Mouse (Mus musculus) Patski (cell line): Measurements from ENCODE around the gene Nemp1. TPM values are rescaled to one million over a fixed set of nuclear protein-coding genes. Genes with fewer than 3 reads are reported as not detected.

Source experiments
- ATAC-seq: fragments of 100-300 bp; one replicate; pipeline ENCODE4 v1.8.0; 2021
- CTCF ChIA-PET: fragments of 350-600 bp; sonication (Branson Sonifier 250); formaldehyde crosslinking; loops from one replicate; lab custom pipeline; 2022; ENCODE audit warnings: inconsistent platforms; lab: Charles Lee
- POLR2A ChIA-PET: fragments of 350-600 bp; sonication (Branson Sonifier 250); formaldehyde crosslinking; loops from one replicate; lab custom pipeline; 2022; ENCODE audit warnings: antibody characterized with exemption, inconsistent platforms; lab: Charles Lee
- DNase-seq: peaks from one replicate; pipeline ENCODE4 v3.0.0-alpha.2; 2011; ENCODE audit warnings: low read depth, low spot score
- H3K27me3 ChIP-seq: fragments of 371-371 bp; one replicate; pipeline ENCODE4 v1.5.1; 2021
- CTCF ChIP-seq: fragments of 100-300 bp; IDR thresholded peaks from one replicate; pipeline ENCODE4 v1.5.1; 2021
- in situ Hi-C: fragments of 300-500 bp; cut with MboI; formaldehyde crosslinking; loops from 3 replicates; pipeline ENCODE4 v1.11.1; 2018; ENCODE audit warnings: low pct_unique_long_range_greater_than_20kb, mixed read lengths
- polyA plus RNA-seq: library from polyadenylated mRNA; unstranded; gene quantifications from one replicate; pipeline ENCODE4 v1.2.3, GENCODE M21; 2021

Nemp1 gene
- polyA plus RNA-seq, 1 experiment from 2014 or later, result 8.0 TPM

- TF ChIP-seq CTCF, result no peak
- ATAC-seq (no peak), DNase-seq (no peak)
- ChIA-PET CTCF (interaction anchor here (1.6 to 1.8 kb wide), 2 partner anchors 12 to 36 kb away, joined by 5 read pairs; no protein-coding TSS in a partner anchor), POLR2A (interaction anchor here (0.7 kb wide), 1 partner anchor 12 kb away, joined by 5 read pairs; no protein-coding TSS in a partner anchor)
- in situ Hi-C loops, result no loop called here
- peaks cover 40% of the 10 kb centered on the region for H3K27me3 ChIP-seq
These were observed 58.4 kb downstream of the Nemp1 start for GRCm38 (mm10) chr10:127725136-127725535.

GRCm38 (mm10) chr10:127728437-127728836 is 61.7 kb downstream of the Nemp1 start:
- CTCF ChIA-PET, result no interaction called here
- POLR2A ChIA-PET, result no interaction called here
- no peak for DNase-seq
- in situ Hi-C loops, result no loop called here
- H3K27me3 ChIP-seq, result peaks cover 30% of the 10 kb centered on the region
- TF ChIP-seq CTCF, result no peak
- no peak for ATAC-seq

DNA sequence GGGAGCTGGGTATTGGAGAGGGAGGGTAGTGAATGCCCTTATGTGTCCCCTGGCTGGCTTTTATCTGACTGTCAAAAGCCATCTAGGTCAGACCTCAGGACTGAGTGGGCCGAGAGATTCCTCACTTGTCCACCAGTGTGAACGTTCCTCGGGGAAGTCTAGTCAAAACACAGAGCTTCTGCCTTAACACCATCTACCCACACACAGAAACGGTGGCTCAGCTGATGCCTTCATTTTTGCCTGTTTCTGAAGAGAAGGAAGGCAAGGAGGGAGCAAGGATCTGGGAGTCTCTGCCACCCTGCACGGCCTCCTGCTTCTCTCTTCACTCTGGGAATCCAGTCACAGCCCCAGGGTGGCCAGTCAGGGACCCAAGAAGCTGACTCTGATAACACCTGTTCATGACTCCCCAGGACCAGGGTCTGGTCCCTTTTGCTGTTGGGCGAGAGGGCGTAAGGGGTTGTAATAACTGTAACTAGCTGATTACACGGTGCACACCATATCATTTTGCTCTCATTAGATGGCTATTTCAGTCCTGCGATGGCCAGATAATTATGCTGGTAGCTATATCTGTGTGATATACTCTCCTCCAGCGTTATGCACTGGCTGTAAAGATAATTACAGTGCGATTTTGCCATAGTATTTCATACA is 63.7 kb downstream of the Nemp1 start:
- in situ Hi-C loops, result loop anchor here (10.0 kb wide), 1 partner anchor 274 kb away; the partner anchor contains the start of gene Hsd17b6
- no peak for ATAC-seq
- POLR2A ChIA-PET, result no interaction called here
- DNase-seq, result no peak
- no peak for TF ChIP-seq CTCF
- H3K27me3 ChIP-seq, result peaks cover 28% of the 10 kb centered on the region
- CTCF ChIA-PET, result interaction anchor here (0.7 kb wide), 1 partner anchor 207 kb away, joined by 3 read pairs; no protein-coding TSS in a partner anchor

GRCm38 (mm10) chr10:127730933-127731310 is 64.2 kb downstream of the Nemp1 start:
- ChIA-PET CTCF (no interaction called here), POLR2A (no interaction called here)
- ATAC-seq, result no peak
- TF ChIP-seq CTCF, result no peak
- no peak for DNase-seq
- peaks cover 23% of the 10 kb centered on the region for H3K27me3 ChIP-seq
- in situ Hi-C loops, result loop anchor here (10.0 kb wide), 1 partner anchor 274 kb away; the partner anchor contains the start of gene Hsd17b6

GRCm38 (mm10) chr10:127731397-127731796 is 64.7 kb downstream of the Nemp1 start:
- peaks cover 21% of the 10 kb centered on the region for H3K27me3 ChIP-seq
- no peak for ATAC-seq
- no peak for TF ChIP-seq CTCF
- in situ Hi-C loops, result loop anchor here (10.0 kb wide), 1 partner anchor 273 kb away; the partner anchor contains the start of gene Hsd17b6
- ChIA-PET POLR2A (no interaction called here), CTCF (no interaction called here)
- no peak for DNase-seq

DNA sequence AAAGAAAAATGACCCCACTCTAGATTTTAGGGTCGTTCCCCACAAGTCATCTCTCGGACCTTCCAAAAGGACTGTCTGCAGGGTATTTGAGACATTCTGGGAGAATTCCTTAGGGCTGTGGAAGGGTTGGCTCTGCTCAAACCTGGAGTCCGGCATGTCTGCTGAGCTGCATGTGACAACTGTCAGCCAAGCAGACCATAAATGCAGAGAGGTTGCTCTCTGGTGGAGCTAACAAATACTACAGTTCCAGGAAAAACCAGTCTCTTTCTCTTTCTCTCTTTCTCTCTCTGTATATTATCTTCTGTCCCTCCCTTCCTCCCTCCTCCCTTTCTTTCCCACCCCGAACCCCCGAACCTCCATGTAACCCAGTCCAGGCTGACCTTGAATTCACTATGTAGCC is 67.7 kb downstream of the Nemp1 start:
- ChIA-PET CTCF (interaction anchor here (0.9 to 1.5 kb wide), 2 partner anchors 11 to 14 kb away, joined by 3 to 5 read pairs; no protein-coding TSS in a partner anchor), POLR2A (interaction anchor here (0.6 kb wide), 1 partner anchor 29 kb away, joined by 5 read pairs; the partner anchor contains the start of gene Myo1a)
- in situ Hi-C loops, result loop anchor here (10.0 kb wide), 1 partner anchor 270 kb away; the partner anchor contains the start of gene Hsd17b6
- no peak for TF ChIP-seq CTCF
- H3K27me3 ChIP-seq, result peaks cover 5% of the 10 kb centered on the region
- DNase-seq, result no peak
- no peak for ATAC-seq

DNA sequence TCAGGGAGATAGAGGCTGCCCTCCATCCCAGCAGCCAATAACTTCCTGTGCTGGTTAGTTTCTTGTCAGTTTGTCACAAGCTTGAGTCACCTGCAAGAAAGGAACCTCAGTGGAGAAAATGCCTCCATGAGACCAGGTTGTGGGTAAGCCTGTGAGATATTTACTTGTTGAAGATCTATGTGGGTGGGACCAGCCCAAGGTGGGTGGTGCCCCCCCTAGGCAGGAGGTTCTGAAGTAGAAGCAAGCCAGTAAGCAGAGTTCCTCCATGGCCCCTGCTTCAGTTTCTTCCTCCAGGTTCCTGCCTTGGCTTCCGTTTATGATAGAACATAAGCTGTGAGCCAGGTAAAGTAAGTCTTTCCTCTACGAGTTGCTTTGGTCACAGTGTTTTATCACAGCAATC is 69.6 kb downstream of the Nemp1 start:
- CTCF ChIA-PET, result interaction anchor here (0.7 to 1.4 kb wide), 3 partner anchors 165 to 220 kb away, joined by 3 to 4 read pairs (median 3); no protein-coding TSS in a partner anchor
- no peaks in the 10 kb centered on the region for H3K27me3 ChIP-seq
- DNase-seq, result no peak
- no peak for TF ChIP-seq CTCF
- in situ Hi-C loops, result loop anchor here (5.0 to 10.0 kb wide), 3 partner anchors 49 to 269 kb away; partner anchors contain the start of genes Hsd17b6 and Stat6
- no peak for ATAC-seq
- POLR2A ChIA-PET, result no interaction called here

DNA sequence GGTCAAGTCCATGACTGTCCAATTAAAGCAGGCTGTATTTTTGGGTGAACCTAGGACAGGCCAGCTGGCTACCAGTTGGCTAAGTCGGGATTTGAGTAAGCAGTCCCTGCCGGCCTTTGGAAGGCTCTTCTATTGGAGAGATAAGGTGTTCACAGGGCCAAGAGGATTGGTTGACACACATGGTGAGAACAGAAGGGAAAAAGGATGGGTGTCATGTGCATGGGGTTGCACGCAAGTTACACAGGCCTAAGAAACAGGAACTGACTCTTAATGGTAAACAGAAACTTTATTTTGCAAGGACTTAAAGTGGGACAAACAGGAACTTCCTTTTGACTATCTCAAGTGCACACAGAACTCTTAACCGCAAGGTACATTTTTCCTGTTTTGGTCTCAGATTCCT is 70.2 kb downstream of the Nemp1 start:
- POLR2A ChIA-PET, result interaction anchor here (0.5 kb wide), 1 partner anchor 270 kb away, joined by 6 read pairs; no protein-coding TSS in a partner anchor
- DNase-seq (no peak), ATAC-seq (no peak)
- CTCF ChIA-PET, result interaction anchor here (1.0 to 2.6 kb wide), 2 partner anchors 199 kb away, joined by 3 to 19 read pairs; no protein-coding TSS in a partner anchor
- in situ Hi-C loops, result loop anchor here (5.0 to 10.0 kb wide), 3 partner anchors 50 to 268 kb away; partner anchors contain the start of genes Hsd17b6 and Stat6
- no peak for TF ChIP-seq CTCF
- H3K27me3 ChIP-seq, result no peaks in the 10 kb centered on the region

- ChIA-PET POLR2A (interaction anchor here (0.5 kb wide), 1 partner anchor 12 kb away, joined by 5 read pairs; no protein-coding TSS in a partner anchor), CTCF (interaction anchor here (1.1 to 2.6 kb wide), 2 partner anchors 31 to 198 kb away, joined by 3 to 19 read pairs; no protein-coding TSS in a partner anchor)
- DNase-seq (no peak), ATAC-seq (no peak)
- H3K27me3 ChIP-seq, result no peaks in the 10 kb centered on the region
- in situ Hi-C loops, result loop anchor here (5.0 to 10.0 kb wide), 3 partner anchors 50 to 267 kb away; partner anchors contain the start of genes Hsd17b6 and Stat6
- no peak for TF ChIP-seq CTCF
These were observed 70.9 kb downstream of the Nemp1 start for GRCm38 (mm10) chr10:127737552-127737951.

- TF ChIP-seq CTCF, result no peak
- DNase-seq, result no peak
- in situ Hi-C loops, result loop anchor here (5.0 to 10.0 kb wide), 3 partner anchors 51 to 266 kb away; partner anchors contain the start of genes Hsd17b6 and Stat6
- ChIA-PET CTCF (interaction anchor here (0.7 to 2.6 kb wide), 6 partner anchors 11 to 198 kb away, joined by 3 to 19 read pairs (median 3); no protein-coding TSS in a partner anchor), POLR2A (interaction anchor here (0.6 to 1.0 kb wide), 2 partner anchors 96 to 116 kb away, joined by 3 read pairs; no protein-coding TSS in a partner anchor)
- no peak for ATAC-seq
- no peaks in the 10 kb centered on the region for H3K27me3 ChIP-seq
These were observed 71.6 kb downstream of the Nemp1 start for GRCm38 (mm10) chr10:127738151-127738882.
